Mouse (Mus musculus): ENCODE data around the gene Supt4a. TPM values are rescaled to one million over a fixed set of nuclear protein-coding genes. Genes with fewer than 3 reads are reported as not detected.

Gene Supt4a
- total and polyA plus RNA-seq, 2 experiments from 2014 or later: 55.4 to 128 TPM

- H3K4me1 ChIP-seq (ENCODE audit: insufficient read depth, low read length): no peaks in the 10 kb centered on the region; the same call in 1 of the 2 replicates
Observed at GRCm38 (mm10) chr11:87763511-87763987, 26.2 kb downstream of the Supt4a start.

DNA sequence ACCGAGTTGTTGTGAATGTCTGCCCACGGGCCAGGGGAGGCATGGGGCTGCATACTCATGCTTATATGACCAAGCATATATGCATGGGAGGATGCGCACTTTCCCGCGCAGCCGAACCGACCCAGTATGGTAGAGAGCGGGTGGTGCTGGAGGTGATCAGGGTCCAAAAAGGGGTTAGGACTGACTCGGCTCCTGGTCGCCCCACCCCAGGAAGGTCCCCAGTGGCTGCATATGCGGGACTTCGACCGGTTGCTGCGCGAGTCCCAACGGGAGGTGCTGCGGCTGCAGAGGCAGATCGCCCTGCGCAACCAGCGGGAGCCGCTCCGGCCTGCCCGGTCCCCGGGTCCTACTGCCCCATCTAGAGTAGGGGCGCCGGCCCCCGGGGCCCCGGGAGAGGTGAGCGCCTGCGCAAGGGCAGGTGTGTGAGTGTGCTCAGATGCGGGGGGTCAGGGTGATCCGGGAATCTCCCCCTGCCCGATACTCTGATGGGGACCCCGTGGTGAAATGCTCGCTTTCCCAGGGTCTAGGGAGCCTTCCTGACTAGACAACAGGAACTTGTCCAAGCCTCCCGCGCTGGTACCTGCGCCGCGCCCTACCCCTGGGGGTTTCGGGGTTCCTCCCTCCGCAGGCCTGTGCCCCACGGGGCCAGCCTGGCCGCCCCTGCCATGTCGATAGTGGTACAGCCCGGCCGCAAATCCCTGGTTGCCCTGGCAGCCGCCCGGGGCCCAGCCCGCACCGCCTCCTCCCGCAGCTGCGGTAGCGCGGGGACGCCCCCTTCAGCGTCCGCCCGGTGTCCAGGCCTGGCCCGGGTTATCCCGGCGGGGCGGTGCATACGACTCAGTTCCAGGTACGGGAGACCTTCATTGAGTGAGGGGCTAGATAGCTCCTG, 26.9 kb downstream of the Supt4a start:
- peak; percentile 52 for ATAC-seq (ENCODE audit: low FRiP score)
- H3K27ac ChIP-seq (ENCODE audit: low read depth, low read length): peak overlapping the region; percentile 67
- under 1% methylated on average over 65 of the region's 65 CpGs for WGBS

More at GRCm38 (mm10) chr11:87763511-87763987, 26.2 kb downstream of the Supt4a start:
- Histone ChIP-seq H3K27ac (ENCODE audit: low read depth, low read length) (peak overlapping the region; percentile 67), H3K9me3 (ENCODE audit: low read length) (no peaks in the 10 kb centered on the region), H3K27me3 (ENCODE audit: insufficient read depth, low read length) (no peaks in the 10 kb centered on the region), H3K36me3 (ENCODE audit: insufficient read depth, low read length) (peaks cover 12% of the 10 kb centered on the region; the same call in 1 of the 2 replicates), H3K9ac (replicated peaks; ENCODE audit: low read length, poor library complexity, severe bottlenecking) (peak overlapping the region; percentile 78), H3K4me2 (ENCODE audit: low read depth, low read length, poor library complexity, severe bottlenecking) (peak overlapping the region; percentile 95), H3K4me3 (ENCODE audit: low read depth, low read length) (peak overlapping the region; percentile 79)
- no peak for TF ChIP-seq CTCF (IDR thresholded peaks at IDR 0.05)
- WGBS: 0% methylated on average over 17 of the region's 17 CpGs
- peak; percentile 84 for DNase-seq (ENCODE audit: low spot score)
- ATAC-seq (ENCODE audit: low FRiP score): peak; percentile 38

DNA sequence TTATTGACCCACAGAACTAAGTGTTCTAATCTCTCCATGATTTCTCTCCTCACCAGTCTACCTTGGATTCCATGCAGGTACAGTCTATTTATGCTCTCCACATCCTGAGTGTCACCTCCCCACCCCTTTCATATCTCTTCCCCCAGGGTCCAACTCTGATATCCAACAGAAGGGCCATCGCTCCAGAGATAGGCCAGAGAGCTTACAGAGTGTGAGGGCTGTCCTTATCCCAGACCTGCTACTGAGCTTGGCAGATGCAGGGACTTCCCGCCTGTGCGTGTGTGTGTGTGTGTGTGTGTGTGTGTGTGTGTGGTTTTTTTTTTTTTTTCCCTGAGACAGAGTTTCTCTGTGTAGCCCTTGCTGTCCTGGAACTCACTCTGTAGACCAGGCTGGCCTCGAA, 31.4 kb downstream of the Supt4a start:
- Histone ChIP-seq H3K9ac (replicated peaks; ENCODE audit: low read length, poor library complexity, severe bottlenecking) (no peak overlapping the region), H3K4me3 (ENCODE audit: low read depth, low read length) (no peak overlapping the region), H3K27ac (ENCODE audit: low read depth, low read length) (no peak overlapping the region), H3K9me3 (ENCODE audit: low read length) (no peaks in the 10 kb centered on the region), H3K4me2 (ENCODE audit: low read depth, low read length, poor library complexity, severe bottlenecking) (no peak overlapping the region), H3K36me3 (ENCODE audit: insufficient read depth, low read length) (peaks cover 47% of the 10 kb centered on the region), H3K27me3 (ENCODE audit: insufficient read depth, low read length) (no peaks in the 10 kb centered on the region), H3K4me1 (ENCODE audit: insufficient read depth, low read length) (no peaks in the 10 kb centered on the region)
- WGBS: 95% methylated on average over 4 of the region's 4 CpGs
- ATAC-seq (ENCODE audit: low FRiP score) (no peak), DNase-seq (ENCODE audit: low spot score) (no peak)
- TF ChIP-seq CTCF (IDR thresholded peaks at IDR 0.05): no peak

More for the DNA sequence above, 26.9 kb downstream of the Supt4a start:
- TF ChIP-seq CTCF (IDR thresholded peaks at IDR 0.05): no peak
- DNase-seq (ENCODE audit: low spot score): peak; percentile 58
- Histone ChIP-seq H3K4me1 (ENCODE audit: insufficient read depth, low read length) (no peaks in the 10 kb centered on the region; the same call in 1 of the 2 replicates), H3K4me3 (ENCODE audit: low read depth, low read length) (peak overlapping the region; percentile 79), H3K4me2 (ENCODE audit: low read depth, low read length, poor library complexity, severe bottlenecking) (peak overlapping the region; percentile 95), H3K9me3 (ENCODE audit: low read length) (no peaks in the 10 kb centered on the region), H3K27me3 (ENCODE audit: insufficient read depth, low read length) (no peaks in the 10 kb centered on the region), H3K9ac (replicated peaks; ENCODE audit: low read length, poor library complexity, severe bottlenecking) (peak overlapping the region; percentile 78), H3K36me3 (ENCODE audit: insufficient read depth, low read length) (peaks cover 14% of the 10 kb centered on the region)

DNA sequence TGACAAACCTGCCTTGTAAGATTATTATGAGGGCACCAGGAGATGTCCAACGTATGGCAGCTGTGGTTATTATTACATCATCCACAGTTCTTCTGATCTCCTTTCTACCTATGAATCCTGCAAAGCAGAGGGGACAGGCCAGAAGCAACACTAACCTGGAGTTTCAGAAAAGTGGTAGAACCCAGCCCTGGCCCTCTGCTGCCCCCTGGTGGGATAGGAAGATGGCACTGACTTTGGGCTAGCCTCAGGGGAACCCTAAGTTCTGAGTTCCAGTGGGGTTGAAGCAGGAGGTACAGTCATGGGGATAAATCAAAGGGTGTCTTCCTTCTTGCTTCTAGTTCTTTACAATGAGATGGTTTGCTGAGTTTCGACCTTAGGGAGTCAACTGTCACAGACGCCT, 33.6 kb downstream of the Supt4a start:
- H3K27me3 ChIP-seq (ENCODE audit: insufficient read depth, low read length): no peaks in the 10 kb centered on the region
- peaks cover 63% of the 10 kb centered on the region for H3K36me3 ChIP-seq (ENCODE audit: insufficient read depth, low read length)
- H3K9me3 ChIP-seq (ENCODE audit: low read length): no peaks in the 10 kb centered on the region
- DNase-seq (ENCODE audit: low spot score) (peak; percentile 37), ATAC-seq (ENCODE audit: low FRiP score) (no peak)
- H3K4me3 ChIP-seq (ENCODE audit: low read depth, low read length): no peak overlapping the region
- peak; percentile 86 for TF ChIP-seq CTCF (IDR thresholded peaks at IDR 0.05)
- H3K9ac ChIP-seq (replicated peaks; ENCODE audit: low read length, poor library complexity, severe bottlenecking): no peak overlapping the region
- no peaks in the 10 kb centered on the region for H3K4me1 ChIP-seq (ENCODE audit: insufficient read depth, low read length)
- WGBS: 58% methylated on average over 3 of the region's 3 CpGs
- H3K27ac ChIP-seq (ENCODE audit: low read depth, low read length): no peak overlapping the region
- no peak overlapping the region for H3K4me2 ChIP-seq (ENCODE audit: low read depth, low read length, poor library complexity, severe bottlenecking)

DNA sequence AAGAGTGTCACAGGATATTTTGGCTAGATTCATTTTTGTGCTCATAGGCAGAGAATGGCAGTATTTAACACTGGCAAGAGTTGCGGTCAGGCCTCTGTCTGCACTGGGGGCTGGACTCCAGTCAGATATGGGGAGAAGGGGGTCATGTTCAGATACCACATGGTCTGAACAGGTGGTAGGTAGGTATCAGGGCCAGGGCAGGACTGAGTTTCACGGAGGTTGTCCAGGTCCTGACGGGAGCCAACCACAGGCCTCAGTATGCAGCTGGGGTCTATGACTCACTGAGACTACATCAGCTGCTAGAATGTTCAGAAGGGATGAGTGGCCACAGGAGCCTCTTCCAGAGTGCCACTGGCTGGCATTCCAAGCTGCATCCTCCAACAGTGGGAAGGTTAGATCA, 35.0 kb downstream of the Supt4a start:
- H3K9ac ChIP-seq (replicated peaks; ENCODE audit: low read length, poor library complexity, severe bottlenecking): no peak overlapping the region
- TF ChIP-seq CTCF (IDR thresholded peaks at IDR 0.05): no peak
- H3K36me3 ChIP-seq (ENCODE audit: insufficient read depth, low read length): peaks cover 68% of the 10 kb centered on the region
- WGBS: 91% methylated on average over 3 of the region's 3 CpGs
- no peaks in the 10 kb centered on the region for H3K4me1 ChIP-seq (ENCODE audit: insufficient read depth, low read length)
- no peak overlapping the region for H3K27ac ChIP-seq (ENCODE audit: low read depth, low read length)
- ATAC-seq (ENCODE audit: low FRiP score) (no peak), DNase-seq (ENCODE audit: low spot score) (no peak)
- no peak overlapping the region for H3K4me3 ChIP-seq (ENCODE audit: low read depth, low read length)
- H3K9me3 ChIP-seq (ENCODE audit: low read length): no peaks in the 10 kb centered on the region
- H3K4me2 ChIP-seq (ENCODE audit: low read depth, low read length, poor library complexity, severe bottlenecking): no peak overlapping the region
- H3K27me3 ChIP-seq (ENCODE audit: insufficient read depth, low read length): no peaks in the 10 kb centered on the region
